Mouse (Mus musculus) CD4-positive helper T cell, adult 2 months (primary cell): ENCODE measurements around the gene Ccnl2.

Source experiments
- DNase-seq: peaks from one replicate; pipeline ENCODE4 v3.0.0-alpha.2; 2012; ENCODE audit warnings: low read depth, missing footprints, low spot score

Ccnl2 gene

GRCm38 (mm10) chr4:155838187-155839153, 26.2 kb downstream of the Ccnl2 start:
- no peak for DNase-seq

- DNase-seq = no peak
These were observed 27.2 kb downstream of the Ccnl2 start, which contains the start of gene Mxra8 for GRCm38 (mm10) chr4:155839483-155839910. Mxra8 (plus strand) TSS chr4:155839680.

- peak; percentile 28 for DNase-seq
These were observed 28.1 kb downstream of the Ccnl2 start for GRCm38 (mm10) chr4:155840076-155841002.

DNA sequence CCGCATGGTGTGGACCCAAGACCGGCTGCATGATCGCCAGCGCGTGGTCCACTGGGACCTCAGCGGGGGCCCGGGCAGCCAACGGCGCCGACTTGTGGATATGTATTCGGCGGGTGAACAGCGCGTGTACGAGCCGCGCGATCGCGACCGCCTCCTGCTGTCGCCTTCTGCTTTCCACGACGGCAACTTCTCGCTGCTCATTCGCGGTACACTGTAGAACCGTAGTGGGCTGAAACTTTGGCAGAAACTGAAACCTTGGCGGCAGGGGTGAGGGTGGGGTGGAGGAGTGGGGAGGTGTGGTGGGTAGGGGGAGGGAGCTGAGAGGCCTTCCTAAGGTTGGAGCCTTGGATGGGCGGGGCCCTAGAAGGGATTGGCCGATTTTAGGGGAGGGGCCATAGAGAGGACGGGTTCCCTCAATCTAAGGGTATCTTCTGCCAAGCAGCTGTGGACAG, 28.7 kb downstream of the Ccnl2 start:
- peak; percentile 88 for DNase-seq

- DNase-seq = peak; percentile 20
These were observed 29.5 kb downstream of the Ccnl2 start for GRCm38 (mm10) chr4:155841651-155842270.

GRCm38 (mm10) chr4:155843231-155843630, 30.9 kb downstream of the Ccnl2 start:
- no peak for DNase-seq

GRCm38 (mm10) chr4:155846871-155847578, 34.7 kb downstream of the Ccnl2 start, which contains the start of gene Dvl1:
Dvl1 (plus strand) TSS chr4:155847402.
- DNase-seq = peak; percentile 93

DNA sequence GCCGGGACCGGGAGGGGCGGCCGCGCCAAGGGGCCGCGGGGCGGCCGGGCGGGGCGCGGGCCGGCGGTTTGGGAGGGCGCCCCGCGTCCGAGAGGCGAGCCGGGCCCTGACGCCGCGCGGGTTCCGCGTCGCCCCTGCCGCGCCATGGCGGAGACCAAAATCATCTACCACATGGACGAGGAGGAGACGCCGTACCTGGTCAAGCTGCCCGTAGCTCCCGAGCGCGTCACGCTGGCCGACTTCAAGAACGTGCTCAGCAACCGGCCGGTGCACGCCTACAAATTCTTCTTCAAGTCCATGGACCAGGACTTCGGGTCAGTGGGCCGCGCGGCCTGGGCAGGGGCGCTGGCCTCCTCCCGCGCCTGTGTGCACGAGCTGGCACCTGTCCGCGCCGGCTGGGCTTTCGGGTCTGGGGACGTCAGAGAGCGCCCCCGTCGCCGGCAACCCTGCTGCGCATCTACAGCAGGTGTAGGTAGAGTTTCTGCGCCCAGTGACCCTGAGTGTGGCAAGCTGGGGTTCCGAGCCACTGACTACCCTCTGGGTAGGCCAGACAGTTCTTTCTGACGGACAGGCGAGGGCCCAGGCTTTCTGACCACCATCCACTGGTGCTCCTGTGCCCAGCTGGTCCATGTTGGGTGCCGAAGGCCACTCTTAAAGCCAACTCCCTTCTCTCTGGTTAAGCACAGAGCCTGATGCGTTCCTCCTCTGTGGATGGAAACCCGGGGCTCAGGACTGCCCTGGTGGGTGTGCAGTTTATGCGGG, 35.5 kb downstream of the Ccnl2 start:
- peak; percentile 54 for DNase-seq

GRCm38 (mm10) chr4:155848434-155849095, 36.3 kb downstream of the Ccnl2 start:
- DNase-seq = no peak

DNA sequence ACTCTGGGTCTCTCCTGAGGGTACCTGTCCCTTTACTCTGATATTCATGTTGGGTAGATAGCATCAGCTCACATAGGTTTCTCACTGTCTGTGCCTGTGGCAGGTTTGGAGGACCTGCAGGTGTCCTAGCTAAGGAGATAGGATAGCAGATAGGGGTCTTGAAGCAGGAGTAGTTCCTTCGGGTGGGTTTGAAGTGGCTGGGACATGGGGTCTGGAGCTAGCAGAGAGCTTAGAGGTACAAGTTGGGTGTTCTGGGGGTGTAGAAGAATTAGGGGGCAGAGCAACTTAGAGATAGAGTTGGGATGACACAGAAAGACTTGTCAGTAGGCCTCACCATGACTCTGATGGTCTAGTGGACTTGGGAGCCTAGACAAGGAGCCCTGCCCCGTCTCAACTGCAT, 37.1 kb downstream of the Ccnl2 start:
- no peak for DNase-seq

DNA sequence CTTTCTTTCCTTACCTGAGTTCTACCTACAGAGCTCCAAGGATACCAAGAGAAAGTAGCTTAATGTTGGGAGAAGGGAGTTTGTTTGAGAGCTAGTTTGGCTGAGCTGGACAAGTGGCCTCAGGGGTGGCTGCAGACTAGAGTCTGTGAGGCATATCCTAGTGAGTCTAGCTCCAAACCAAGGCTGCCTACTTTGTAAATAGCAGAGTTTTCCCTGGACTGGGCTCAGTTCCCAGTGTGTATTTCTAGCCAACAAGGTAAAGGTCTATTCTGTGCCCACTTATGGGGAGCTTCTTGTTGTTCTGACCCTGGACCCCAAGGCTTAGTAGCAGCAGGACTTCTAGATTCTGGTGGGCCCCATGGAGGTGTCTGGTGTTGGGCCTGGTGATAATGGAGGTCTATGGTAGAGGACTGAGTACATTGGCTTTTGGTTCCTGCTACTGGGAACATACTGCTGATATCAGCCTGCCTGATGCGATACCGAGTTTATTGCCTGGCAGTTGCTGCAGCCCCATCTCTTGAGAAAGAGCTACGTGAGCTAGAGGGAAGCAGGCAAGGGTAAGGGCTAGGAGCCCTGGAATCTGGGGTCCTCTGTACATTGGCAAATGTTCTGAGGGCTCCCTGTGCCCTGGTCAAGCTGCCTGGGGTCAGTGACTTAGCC, 37.6 kb downstream of the Ccnl2 start:
- DNase-seq = no peak

- no peak for DNase-seq
These were observed 39.1 kb downstream of the Ccnl2 start for GRCm38 (mm10) chr4:155851368-155851767.

DNA sequence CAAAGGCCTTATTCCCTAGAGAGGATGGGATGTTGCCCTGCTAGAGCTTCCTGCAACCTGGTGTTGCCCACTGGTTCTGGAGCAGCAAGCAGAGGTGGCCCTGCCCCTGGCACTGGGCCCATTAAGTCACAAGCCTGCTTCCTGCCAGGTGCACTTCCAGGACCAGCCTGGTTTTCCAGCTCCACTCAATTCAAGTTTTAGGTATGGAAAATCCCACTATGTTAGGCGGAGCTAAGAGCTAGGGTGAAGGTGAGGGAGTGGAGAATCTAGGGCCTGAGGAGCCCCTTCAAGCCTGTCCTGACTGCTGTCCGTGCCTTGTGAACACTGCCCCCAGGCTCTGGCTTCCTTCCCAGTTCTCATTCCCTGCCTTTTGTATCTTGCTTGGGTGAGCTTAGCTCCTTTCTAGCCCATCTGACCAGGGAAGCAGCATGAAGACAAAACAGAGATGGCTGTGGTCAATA, 39.7 kb downstream of the Ccnl2 start:
- DNase-seq = no peak

- DNase-seq = no peak
These were observed 41.1 kb downstream of the Ccnl2 start for GRCm38 (mm10) chr4:155853421-155853820.

- no peak for DNase-seq
These were observed 42.7 kb downstream of the Ccnl2 start for GRCm38 (mm10) chr4:155854991-155855390.

DNA sequence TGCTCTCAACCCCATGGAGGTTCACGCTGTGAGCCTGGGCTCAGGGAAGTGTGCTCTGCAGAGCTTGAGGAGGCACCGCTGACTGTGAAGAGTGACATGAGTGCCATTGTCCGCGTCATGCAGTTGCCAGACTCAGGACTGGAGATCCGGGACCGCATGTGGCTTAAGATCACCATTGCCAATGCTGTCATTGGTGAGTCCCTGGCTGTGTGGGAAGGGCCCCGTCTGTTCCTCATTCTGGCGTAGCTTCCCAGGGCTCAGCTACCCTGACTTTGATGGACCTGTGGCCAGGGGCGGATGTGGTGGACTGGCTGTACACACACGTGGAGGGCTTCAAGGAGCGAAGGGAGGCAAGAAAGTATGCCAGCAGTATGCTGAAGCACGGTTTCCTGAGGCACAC, 43.8 kb downstream of the Ccnl2 start:
- no peak for DNase-seq

DNA sequence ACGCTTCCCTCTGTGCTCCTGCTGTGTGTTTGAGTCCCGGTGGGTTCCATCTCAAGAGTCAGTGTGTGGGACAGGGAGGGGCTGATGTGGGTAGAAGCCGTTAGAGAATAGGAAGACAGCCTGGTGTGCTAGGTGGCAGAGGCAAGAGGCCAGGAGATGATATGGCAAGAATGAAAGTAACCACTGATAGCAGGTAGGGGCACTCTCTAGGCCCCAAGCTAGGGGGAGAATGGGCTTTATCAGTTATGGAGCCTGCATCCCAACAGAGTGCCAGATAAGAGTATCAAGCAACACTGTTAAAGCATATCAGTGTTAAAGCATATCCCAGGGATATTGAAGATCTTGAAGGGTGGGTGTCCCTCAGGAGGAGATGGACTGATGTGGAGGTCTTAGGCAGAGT, 44.6 kb downstream of the Ccnl2 start:
- no peak for DNase-seq

GRCm38 (mm10) chr4:155859318-155859717, 47.0 kb downstream of the Ccnl2 start:
- no peak for DNase-seq

GRCm38 (mm10) chr4:155861787-155862186, 49.5 kb downstream of the Ccnl2 start:
- DNase-seq = no peak
